Mouse (Mus musculus): ENCODE results near the gene Rhoc.
A peak's percentile ranks its signal among the peaks of the same experiment; 100 is the strongest.

DNA sequence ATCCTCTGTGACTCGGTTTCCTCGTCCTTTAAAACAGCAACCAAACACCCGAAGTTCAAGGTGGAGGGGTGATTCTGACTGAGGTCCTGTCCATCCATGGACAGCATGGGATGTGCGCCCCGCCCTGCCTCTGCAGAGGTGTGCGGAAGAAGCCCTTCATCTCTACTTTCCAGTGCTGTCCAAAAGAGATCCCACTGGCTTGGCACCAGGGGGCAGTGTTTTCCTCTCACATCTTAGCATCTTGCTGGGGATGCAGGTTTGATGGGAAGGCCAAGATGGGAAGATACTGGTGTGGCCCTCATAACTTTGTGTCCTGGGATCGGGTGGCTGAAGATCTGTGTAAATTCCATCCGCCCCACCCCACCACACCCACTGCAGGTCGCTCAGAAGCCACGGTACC, 18.1 kb upstream of the Rhoc start:
- TF ChIP-seq POLR2A (IDR thresholded peaks at IDR 0.05; ENCODE audit: insufficient read depth, low read length): no peak
- peak; percentile 82 for TF ChIP-seq CTCF (IDR thresholded peaks at IDR 0.05; ENCODE audit: low read depth, low read length)
- TF ChIP-seq EP300 (IDR thresholded peaks at IDR 0.05; ENCODE audit: insufficient read depth, low read depth, low read length): 0 out of 2 replicates have a peak, but pooled peaks have one; percentile 38

Data from ES-Bruce4 (cell line).